Mouse (Mus musculus): Measurements from ENCODE around the gene Trim41. TPM values are rescaled to one million over a fixed set of nuclear protein-coding genes. Genes with fewer than 3 reads are reported as not detected.

The Trim41 gene
- polyA plus RNA-seq, 1 experiment from 2014 or later: 4.0 TPM

DNA sequence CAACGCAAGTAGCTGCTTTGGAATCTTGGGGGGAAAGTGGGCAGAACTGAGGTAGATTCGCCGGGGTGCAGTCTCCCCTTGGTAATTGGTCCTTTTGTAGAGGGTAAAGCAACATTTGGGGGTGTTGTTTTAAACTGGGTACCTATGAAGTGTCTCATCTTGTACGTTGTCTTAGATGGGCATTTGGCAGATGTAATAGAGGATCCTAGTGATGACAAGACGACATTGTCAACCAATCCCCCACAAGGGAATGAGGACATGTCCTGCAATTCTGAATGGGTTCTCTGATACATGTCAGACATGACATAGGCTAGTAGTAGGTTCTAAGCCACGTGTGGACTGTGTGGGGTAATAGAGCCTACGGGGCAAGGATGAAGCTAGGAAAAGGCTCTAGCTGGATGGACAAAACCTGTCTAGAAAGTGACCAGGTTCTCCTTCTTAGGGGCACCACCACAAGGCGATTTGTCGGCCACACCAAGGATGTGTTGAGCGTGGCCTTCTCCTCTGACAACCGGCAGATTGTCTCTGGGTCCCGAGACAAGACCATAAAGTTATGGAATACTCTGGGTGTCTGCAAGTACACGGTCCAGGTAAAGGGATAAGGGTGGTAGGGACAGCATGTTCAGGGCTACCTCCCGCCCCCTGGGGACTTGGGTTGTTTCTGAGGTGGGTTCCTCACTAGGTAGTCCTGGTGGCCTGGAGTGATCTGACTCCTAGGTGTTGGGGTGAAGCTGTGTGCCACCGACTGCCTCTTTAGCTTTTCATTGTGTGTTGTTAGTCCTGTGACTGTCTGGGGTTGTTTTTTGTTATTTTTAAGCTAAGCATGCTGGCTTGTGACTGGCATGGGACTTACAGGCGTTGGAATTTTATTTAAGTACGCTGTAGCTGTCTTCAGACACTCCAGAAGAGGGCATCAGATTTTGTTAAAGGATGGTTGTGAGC is 15.1 kb downstream of the Trim41 start:
- H3K4me3 ChIP-seq (ENCODE audit: low read depth, low read length): peak overlapping the region; percentile 76

DNA sequence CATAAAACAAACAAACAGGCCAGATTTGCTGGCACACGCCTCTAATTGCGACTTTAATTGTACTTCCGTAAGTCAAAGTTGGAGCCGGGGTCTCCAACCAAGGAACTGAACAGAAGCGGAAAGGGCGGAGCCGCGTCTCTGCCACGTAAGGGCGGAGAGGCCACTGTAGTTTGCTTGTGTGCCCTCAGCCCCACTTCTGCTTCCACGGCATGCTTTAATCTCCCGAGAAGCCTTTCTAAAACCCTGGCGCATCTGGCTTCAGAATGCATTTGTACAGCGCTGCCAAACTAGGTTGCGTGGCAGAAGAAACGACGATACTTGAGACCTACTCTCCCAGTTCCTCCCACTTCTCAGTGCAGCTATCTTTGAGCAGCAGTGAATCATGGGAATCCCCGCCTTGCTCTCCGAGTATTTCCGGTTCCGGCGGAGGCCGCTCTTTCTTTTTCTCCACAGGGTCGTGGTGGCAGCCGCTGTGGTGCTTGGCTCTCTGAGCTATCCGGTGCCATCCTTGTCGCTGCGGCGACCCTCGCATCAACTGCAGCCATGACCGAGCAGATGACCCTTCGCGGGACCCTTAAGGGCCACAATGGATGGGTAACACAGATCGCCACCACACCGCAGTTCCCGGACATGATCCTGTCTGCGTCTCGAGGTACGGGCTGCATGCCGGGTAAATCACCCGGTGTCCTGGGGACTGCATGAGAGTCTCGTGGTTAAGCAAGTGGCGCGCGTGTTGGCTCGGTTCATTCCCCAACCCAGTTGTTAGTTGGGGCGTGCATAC is 17.0 kb downstream of the Trim41 start, which contains the start of gene Rack1:
Rack1 (plus strand) TSS at position 412 of the 781 bp plus-strand sequence.
- Histone ChIP-seq H3K4me2 (replicated peaks; ENCODE audit: low read depth) (peak within 1 kb of the TSS; percentile 86), H3K4me1 (replicated peaks; ENCODE audit: control insufficient read depth, insufficient read depth) (no peaks in the 10 kb centered on the region), H3K27me3 (ENCODE audit: control insufficient read depth, insufficient read depth, low read length) (no peaks in the 10 kb centered on the region), H3K9me3 (ENCODE audit: control insufficient read depth, low read length) (no peaks in the 10 kb centered on the region), H3K36me3 (ENCODE audit: control insufficient read depth, insufficient read depth, low read length) (peaks cover 19% of the 10 kb centered on the region), H3K27ac (replicated peaks) (peak within 1 kb of the TSS; percentile 95), H3K9ac (ENCODE audit: low read length) (peak within 1 kb of the TSS; percentile 92), H3K4me3 (ENCODE audit: low read depth, low read length) (peak within 1 kb of the TSS; percentile 76)
- WGBS: under 1% methylated on average over 47 of the region's 47 CpGs
- TF ChIP-seq CTCF (IDR thresholded peaks at IDR 0.05; ENCODE audit: low read depth) (no peak), EP300 (optimal IDR thresholded peaks at IDR 0.05) (peak; percentile 51)
- ATAC-seq (ENCODE audit: low FRiP score, low TSS enrichment) (peak; percentile 91), DNase-seq (ENCODE audit: low spot score) (peak; percentile 91)

More for the DNA sequence above, 15.1 kb downstream of the Trim41 start:
- WGBS: 64% methylated on average over 17 of the region's 17 CpGs
- Histone ChIP-seq H3K27me3 (ENCODE audit: control insufficient read depth, insufficient read depth, low read length) (no peaks in the 10 kb centered on the region), H3K4me2 (replicated peaks; ENCODE audit: low read depth) (peak overlapping the region; percentile 86), H3K9me3 (ENCODE audit: control insufficient read depth, low read length) (no peaks in the 10 kb centered on the region), H3K36me3 (ENCODE audit: control insufficient read depth, insufficient read depth, low read length) (peaks cover 30% of the 10 kb centered on the region), H3K4me1 (replicated peaks; ENCODE audit: control insufficient read depth, insufficient read depth) (no peaks in the 10 kb centered on the region), H3K27ac (replicated peaks) (no peak overlapping the region), H3K9ac (ENCODE audit: low read length) (peak overlapping the region; percentile 92)
- no peak for ATAC-seq (ENCODE audit: low FRiP score, low TSS enrichment)
- TF ChIP-seq EP300 (optimal IDR thresholded peaks at IDR 0.05): no peak
- no peak for TF ChIP-seq CTCF (IDR thresholded peaks at IDR 0.05; ENCODE audit: low read depth)
- no peak for DNase-seq (ENCODE audit: low spot score)

DNA sequence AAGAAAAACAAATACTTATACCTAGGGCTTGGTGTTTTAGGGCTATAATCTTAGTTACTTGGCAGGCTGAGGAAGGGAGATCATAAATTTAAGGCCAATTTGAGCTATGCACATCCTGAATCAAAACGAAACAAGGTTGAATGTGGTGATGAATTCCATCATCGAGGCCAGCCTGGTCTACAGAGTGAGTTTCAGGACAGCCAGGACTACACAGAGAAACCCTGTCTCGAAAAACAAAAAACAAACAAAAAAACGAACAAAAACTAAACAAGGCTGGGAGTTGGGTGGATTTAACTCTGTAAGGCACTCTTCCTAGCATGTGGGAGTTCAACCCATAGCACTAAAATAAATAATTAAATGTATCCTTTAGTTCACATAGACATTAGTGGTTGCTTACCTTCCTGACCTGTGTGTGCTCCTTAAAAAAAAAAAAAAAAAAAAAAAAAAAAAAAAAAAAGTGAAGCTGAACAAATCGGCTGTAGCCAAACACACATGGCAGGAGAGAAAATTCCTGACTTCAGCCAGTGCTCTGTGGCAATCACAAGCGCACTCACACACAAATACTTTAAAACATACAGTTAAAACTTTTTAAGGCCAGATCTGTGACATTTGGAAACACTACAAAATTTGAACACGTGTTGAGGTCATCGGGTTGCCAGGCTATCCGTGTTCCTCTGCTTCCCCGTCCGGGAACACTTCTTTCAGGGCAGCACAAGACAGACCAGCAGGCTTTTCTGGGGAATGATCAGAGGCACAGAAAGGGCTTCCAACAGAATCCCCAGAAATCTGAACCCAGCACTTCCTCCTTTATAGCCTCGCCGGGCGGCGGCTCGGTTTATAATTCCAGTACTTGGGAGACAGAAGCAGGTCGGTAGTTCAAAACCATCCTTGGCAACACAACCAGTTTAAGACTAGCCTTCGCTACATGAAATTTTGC is 17.9 kb downstream of the Trim41 start:
- DNase-seq (ENCODE audit: low spot score) (no peak), ATAC-seq (ENCODE audit: low FRiP score, low TSS enrichment) (peak; percentile 9; the same call in 1 of the 2 replicates)
- Histone ChIP-seq H3K9ac (ENCODE audit: low read length) (peak overlapping the region; percentile 92), H3K9me3 (ENCODE audit: control insufficient read depth, low read length) (no peaks in the 10 kb centered on the region), H3K27me3 (ENCODE audit: control insufficient read depth, insufficient read depth, low read length) (no peaks in the 10 kb centered on the region), H3K4me3 (ENCODE audit: low read depth, low read length) (peak overlapping the region; percentile 76), H3K27ac (replicated peaks) (peak overlapping the region; percentile 95), H3K36me3 (ENCODE audit: control insufficient read depth, insufficient read depth, low read length) (peaks cover 15% of the 10 kb centered on the region), H3K4me1 (replicated peaks; ENCODE audit: control insufficient read depth, insufficient read depth) (no peaks in the 10 kb centered on the region), H3K4me2 (replicated peaks; ENCODE audit: low read depth) (peak overlapping the region; percentile 86)
- TF ChIP-seq CTCF (IDR thresholded peaks at IDR 0.05; ENCODE audit: low read depth) (no peak), EP300 (optimal IDR thresholded peaks at IDR 0.05) (no peak)
- WGBS: 4% methylated on average over 18 of the region's 18 CpGs

DNA sequence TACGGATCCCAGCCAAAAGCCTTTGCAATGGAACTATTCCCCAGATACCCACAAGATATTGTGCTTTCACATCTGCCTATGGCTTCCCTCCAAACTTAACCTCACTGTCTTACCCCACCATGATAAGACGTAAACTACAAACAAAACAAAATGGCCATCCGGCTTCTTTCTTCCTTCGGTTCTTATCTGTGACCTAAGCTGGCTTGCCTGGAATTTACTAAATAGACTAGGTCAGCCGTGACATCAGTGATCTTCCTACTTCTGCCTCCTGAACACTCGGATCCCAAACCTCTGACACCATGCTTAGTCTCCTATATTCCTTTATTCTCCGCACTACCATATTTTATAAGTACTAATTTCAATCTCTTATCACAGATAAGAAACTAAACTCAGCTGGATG is 18.8 kb downstream of the Trim41 start:
- 73% methylated on average over 7 of the region's 7 CpGs for WGBS
- ATAC-seq (ENCODE audit: low FRiP score, low TSS enrichment): no peak
- H3K27me3 ChIP-seq (ENCODE audit: control insufficient read depth, insufficient read depth, low read length): no peaks in the 10 kb centered on the region
- TF ChIP-seq EP300 (optimal IDR thresholded peaks at IDR 0.05) (no peak), CTCF (IDR thresholded peaks at IDR 0.05; ENCODE audit: low read depth) (no peak)
- H3K4me3 ChIP-seq (ENCODE audit: low read depth, low read length): no peak overlapping the region
- no peaks in the 10 kb centered on the region for H3K9me3 ChIP-seq (ENCODE audit: control insufficient read depth, low read length)
- no peak for DNase-seq (ENCODE audit: low spot score)
- H3K4me2 ChIP-seq (replicated peaks; ENCODE audit: low read depth): peak overlapping the region; percentile 86
- H3K4me1 ChIP-seq (replicated peaks; ENCODE audit: control insufficient read depth, insufficient read depth): no peaks in the 10 kb centered on the region
- no peak overlapping the region for H3K27ac ChIP-seq (replicated peaks)
- peaks cover 7% of the 10 kb centered on the region for H3K36me3 ChIP-seq (ENCODE audit: control insufficient read depth, insufficient read depth, low read length)
- no peak overlapping the region for H3K9ac ChIP-seq (ENCODE audit: low read length)

DNA sequence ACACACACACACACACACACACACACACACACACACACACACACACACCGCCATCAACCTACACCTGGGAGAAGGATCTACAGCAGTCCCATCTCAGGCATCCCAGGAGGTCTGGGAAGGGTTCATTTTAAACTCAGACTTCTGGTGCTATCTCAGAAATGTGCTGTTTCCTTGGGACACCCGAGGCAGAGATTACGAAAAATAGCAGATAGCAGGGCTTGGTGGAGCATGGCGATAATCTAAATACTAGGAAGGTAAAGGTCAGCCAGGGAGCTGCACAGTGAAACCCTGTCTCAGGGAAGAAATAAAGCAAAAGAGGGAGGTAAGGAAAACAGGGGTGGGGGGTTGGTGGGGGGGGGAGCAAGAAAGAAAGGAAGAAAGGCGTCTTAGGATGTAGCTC is 19.9 kb downstream of the Trim41 start:
- ATAC-seq (ENCODE audit: low FRiP score, low TSS enrichment) (no peak), DNase-seq (ENCODE audit: low spot score) (no peak)
- 65% methylated on average over 5 of the region's 5 CpGs for WGBS
- H3K9me3 ChIP-seq (ENCODE audit: control insufficient read depth, low read length): no peaks in the 10 kb centered on the region
- H3K27me3 ChIP-seq (ENCODE audit: control insufficient read depth, insufficient read depth, low read length): no peaks in the 10 kb centered on the region
- H3K27ac ChIP-seq (replicated peaks): no peak overlapping the region
- TF ChIP-seq EP300 (optimal IDR thresholded peaks at IDR 0.05): no peak
- no peak for TF ChIP-seq CTCF (IDR thresholded peaks at IDR 0.05; ENCODE audit: low read depth)
- no peak overlapping the region for H3K9ac ChIP-seq (ENCODE audit: low read length)
- no peak overlapping the region for H3K4me3 ChIP-seq (ENCODE audit: low read depth, low read length)
- no peaks in the 10 kb centered on the region for H3K4me1 ChIP-seq (replicated peaks; ENCODE audit: control insufficient read depth, insufficient read depth)
- no peak overlapping the region for H3K4me2 ChIP-seq (replicated peaks; ENCODE audit: low read depth)
- peaks cover 2% of the 10 kb centered on the region for H3K36me3 ChIP-seq (ENCODE audit: control insufficient read depth, insufficient read depth, low read length)

Data from stomach, postnatal 0 days (tissue).